In the genomic region with DNA sequence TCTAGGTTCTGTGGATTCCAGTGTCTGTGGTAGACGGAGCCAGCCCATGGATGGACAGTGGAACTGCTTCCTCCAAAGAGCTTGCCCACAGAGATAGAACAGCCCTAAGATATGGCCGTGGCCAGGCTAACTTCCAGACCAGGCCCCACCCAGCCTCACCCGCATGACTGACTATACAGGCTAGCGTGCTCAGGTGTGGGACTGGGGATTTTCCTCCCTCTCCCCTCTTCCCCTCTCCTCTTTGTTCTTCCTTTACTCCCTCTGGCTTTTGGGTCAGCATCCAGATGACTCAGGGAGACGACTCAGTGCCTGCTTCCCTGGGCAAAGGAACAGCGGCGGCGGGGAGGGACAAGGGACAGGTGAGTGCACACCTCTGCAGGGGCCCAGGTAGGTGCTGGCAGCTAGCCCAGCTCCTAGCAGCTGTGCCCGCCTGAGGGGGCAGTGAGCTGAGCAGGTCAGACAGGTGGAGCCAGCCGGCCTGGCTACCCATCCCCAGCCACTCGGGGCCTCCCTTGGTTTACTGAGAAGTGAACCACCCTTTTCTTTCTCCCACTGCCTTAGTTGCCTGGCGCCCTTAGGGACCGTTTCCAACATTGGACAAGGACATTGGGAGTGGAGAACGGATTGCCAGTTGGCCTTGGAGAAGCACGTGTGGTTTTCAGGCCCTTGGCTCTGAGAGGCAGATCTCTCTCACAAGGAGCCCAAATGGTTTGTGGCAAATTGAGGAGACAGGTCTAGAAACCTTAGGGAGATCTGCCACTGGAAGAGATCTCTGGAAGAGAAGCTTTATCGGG, we compare ENCODE assay signal across 13 mouse cellular contexts. TPM values are rescaled to one million over a fixed set of nuclear protein-coding genes. Genes with fewer than 3 reads are reported as not detected.
DNase-seq lines count a peak whose midpoint lies in the region; ATAC-seq lines count a peak whose summit lies in the region.
"Had no signal": no experiment of that assay in that cellular context is flagged by ENCODE, and none has a peak within 500 bp of the region (broad histone marks: within the 10 kb centered on the region; RNA-seq: fewer than 3 reads in every experiment).

No protein-coding gene starts in this region.

- H3K36me3 ChIP-seq in forebrain, embryonic 11.5 days (ENCODE audit: control insufficient read depth, insufficient read depth, low read length): no peaks in the 10 kb centered on the region
- H3K36me3 ChIP-seq: hindbrain, embryonic 12.5 days had no signal

- no peak overlapping the region for H3K4me2 ChIP-seq in forebrain, embryonic 11.5 days (ENCODE audit: low read depth, low read length, severe bottlenecking)
- H3K4me2 ChIP-seq: hindbrain, embryonic 12.5 days had no signal

- WGBS in forebrain, embryonic 11.5 days: 78% methylated on average over 16 of the region's 16 CpGs

- H3K9me3 ChIP-seq in forebrain, embryonic 11.5 days (ENCODE audit: control insufficient read depth, low read length): no peaks in the 10 kb centered on the region
- H3K9me3 ChIP-seq: hindbrain, embryonic 12.5 days had no signal

- DNase-seq in cerebellum, postnatal 10 days: peak; percentile 38 to 41
- DNase-seq in urinary bladder, postnatal 14 days (ENCODE audit: low spot score): peak; percentile 83
- no peak for DNase-seq in urinary bladder, postnatal 10 days (ENCODE audit: low spot score)
- DNase-seq in kidney, postnatal 25 days: peak; percentile 69 to 88
- no peak for DNase-seq in forebrain, embryonic 11.5 days (ENCODE audit: low spot score)
- DNase-seq in embryo, embryonic 10.5 days (ENCODE audit: low spot score): no peak
- no peak for DNase-seq in yolk sac, embryonic 10.5 days (ENCODE audit: low spot score)
- DNase-seq: B cell, adult 2 months; cerebellum, adult 11-12 months; spleen, adult 18-20 months had no signal

- no peak overlapping the region for H3K9ac ChIP-seq in forebrain, embryonic 11.5 days (ENCODE audit: low read length)
- H3K9ac ChIP-seq: hindbrain, embryonic 12.5 days had no signal

- no peak for ATAC-seq in cerebellum, adult (ENCODE audit: insufficient number of reproducible peaks, low FRiP score, low TSS enrichment)
- ATAC-seq in forebrain, embryonic 11.5 days (replicated peaks; ENCODE audit: low FRiP score): no peak

- no peaks in the 10 kb centered on the region for H3K27me3 ChIP-seq in forebrain, embryonic 11.5 days (ENCODE audit: control insufficient read depth, insufficient read depth, low read length)

- no peak overlapping the region for H3K27ac ChIP-seq in forebrain, embryonic 11.5 days (ENCODE audit: low read depth, low read length)
- H3K27ac ChIP-seq: hindbrain, embryonic 12.5 days had no signal

- H3K4me1 ChIP-seq in forebrain, embryonic 11.5 days (replicated peaks; ENCODE audit: control insufficient read depth, insufficient read depth, low read length): no peaks in the 10 kb centered on the region

- no peak overlapping the region for H3K4me3 ChIP-seq in forebrain, embryonic 11.5 days (ENCODE audit: low read depth, low read length)
- H3K4me3 ChIP-seq: erythroblast, embryonic 14.5 days; hindbrain, embryonic 12.5 days had no signal

RNA-seq across cellular contexts. Expression of a gene that starts 25.5 kb away (rescaled TPM):
- 0.21 and 0.24 TPM in 2 replicates for polyA plus RNA-seq in forebrain, embryonic 11.5 days (2014; fragmentation: Nextera tagmentation; extraction: Ambion mirVana)

RNA-seq across cellular contexts. Expression of a gene that starts 52.8 kb away (rescaled TPM):
- polyA plus RNA-seq in forebrain, embryonic 11.5 days (2014; fragmentation: Nextera tagmentation; extraction: Ambion mirVana): 2.1 and 2.5 TPM in 2 replicates

RNA-seq across cellular contexts. Expression of a gene that starts 57.5 kb away (rescaled TPM):
- 1.1 and 1.8 TPM in 2 replicates for polyA plus RNA-seq in forebrain, embryonic 11.5 days (2014; fragmentation: Nextera tagmentation; extraction: Ambion mirVana)
- polyA plus RNA-seq: erythroblast, embryonic 14.5 days had no signal

Comparison
In these comparisons a context has a peak if more than half of its experiments do, and no peak if none do; other contexts are left out.
1. DNase-seq: peak in cerebellum, postnatal 10 days (2 of 2), urinary bladder, postnatal 14 days (single experiment) and kidney, postnatal 25 days (2 of 2); none in urinary bladder, postnatal 10 days (single experiment), forebrain, embryonic 11.5 days (single experiment), embryo, embryonic 10.5 days (single experiment) and yolk sac, embryonic 10.5 days (single experiment).